36 mouse cellular contexts compared by ENCODE assay signal in genomic region chr8:54899444-54899843, GRCm38 (mm10). TPM values are rescaled to one million over a fixed set of nuclear protein-coding genes. Genes with fewer than 3 reads are reported as not detected.
"Had no signal": no experiment of that assay in that cellular context is flagged by ENCODE, and none has a peak within 500 bp of the region (broad histone marks: within the 10 kb centered on the region; RNA-seq: fewer than 3 reads in every experiment).

No protein-coding gene starts in this region.

- H3K27me3 ChIP-seq: heart, embryonic 12.5 days; heart, embryonic 13.5 days; heart, embryonic 15.5 days; hindbrain, embryonic 12.5 days; hindbrain, embryonic 13.5 days; hindbrain, embryonic 15.5 days; intestine, embryonic 15.5 days; kidney, embryonic 15.5 days had no signal

- H3K4me2 ChIP-seq: heart, embryonic 11.5 days; heart, embryonic 12.5 days; heart, embryonic 13.5 days; heart, embryonic 15.5 days; hindbrain, embryonic 12.5 days; hindbrain, embryonic 13.5 days; hindbrain, embryonic 14.5 days; hindbrain, embryonic 15.5 days; intestine, embryonic 15.5 days; kidney, embryonic 15.5 days had no signal

- DNase-seq: heart, postnatal 10 days; heart, postnatal 14 days; heart, postnatal 36 days; heart, postnatal 4 days; kidney, adult 11 months; kidney, adult 18-20 months; kidney, adult 2 months; kidney, adult 8-10 months; kidney, adult 9 months; kidney, postnatal 10 days; kidney, postnatal 14 days; kidney, postnatal 25 days; kidney, postnatal 36 days; kidney, postnatal 4 days; layer of hippocampus, adult 9-11 months; layer of hippocampus, postnatal 36 days had no signal

- H3K27ac ChIP-seq: heart, embryonic 13.5 days; heart, embryonic 15.5 days; hindbrain, embryonic 10.5 days; hindbrain, embryonic 12.5 days; hindbrain, embryonic 13.5 days; hindbrain, embryonic 14.5 days; hindbrain, embryonic 15.5 days; hindbrain, postnatal 0 days; intestine, embryonic 15.5 days; kidney, embryonic 15.5 days; kidney, postnatal 0 days; layer of hippocampus, adult 2 months; left cerebral cortex, adult 2 months had no signal

- H3K36me3 ChIP-seq: heart, embryonic 12.5 days; heart, embryonic 13.5 days; heart, embryonic 15.5 days; hindbrain, embryonic 10.5 days; hindbrain, embryonic 12.5 days; hindbrain, embryonic 13.5 days; hindbrain, embryonic 15.5 days; intestine, embryonic 15.5 days; kidney, embryonic 15.5 days had no signal

- H3K9ac ChIP-seq: heart, embryonic 12.5 days; heart, embryonic 13.5 days; heart, embryonic 15.5 days; hindbrain, embryonic 12.5 days; hindbrain, embryonic 13.5 days; hindbrain, embryonic 14.5 days; hindbrain, embryonic 15.5 days; intestine, embryonic 15.5 days; kidney, embryonic 15.5 days had no signal

- H3K4me1 ChIP-seq: heart, embryonic 12.5 days; heart, embryonic 13.5 days; heart, embryonic 15.5 days; hindbrain, embryonic 10.5 days; hindbrain, embryonic 12.5 days; hindbrain, embryonic 13.5 days; hindbrain, embryonic 15.5 days; intestine, embryonic 15.5 days; kidney, embryonic 15.5 days had no signal

- H3K9me3 ChIP-seq: heart, embryonic 12.5 days; heart, embryonic 13.5 days; heart, embryonic 15.5 days; hindbrain, embryonic 10.5 days; hindbrain, embryonic 12.5 days; hindbrain, embryonic 15.5 days; intestine, embryonic 15.5 days; kidney, embryonic 15.5 days had no signal

- H3K4me3 ChIP-seq: heart, embryonic 12.5 days; heart, embryonic 13.5 days; heart, embryonic 15.5 days; hindbrain, embryonic 10.5 days; hindbrain, embryonic 12.5 days; hindbrain, embryonic 13.5 days; hindbrain, embryonic 15.5 days; intestine, embryonic 15.5 days; kidney, embryonic 15.5 days; layer of hippocampus, adult 2 months; left cerebral cortex, adult 2 months had no signal

RNA-seq across cellular contexts. Expression of gene Wdr17, which starts 12.5 kb away (rescaled TPM):
- total RNA-seq: heart, postnatal 10 days; heart, postnatal 14 days; heart, postnatal 25 days; heart, postnatal 36 days; heart, postnatal 4 days had no signal
- polyA plus RNA-seq: heart, postnatal 0 days; inflammation-experienced regulatory T-cells, adult 6 months; large intestine, adult 2 months had no signal

RNA-seq across cellular contexts. Expression of gene Gpm6a, which starts 55.2 kb away (rescaled TPM):
- total RNA-seq: hematopoietic stem cell, adult 5-6 weeks had no signal
